Mouse (Mus musculus) testis, adult 2 months (tissue): ENCODE results near the gene Il21.

ENCODE experiments used
- CTCF ChIP-seq: fragments of 200-500 bp; IDR thresholded peaks from 2 replicates; pipeline ENCODE4 v1.5.1; 2012; ENCODE audit warnings: low read depth, mild to moderate bottlenecking, inconsistent platforms, low read length, moderate library complexity; ENCODE audit not compliant: control insufficient read depth, insufficient read depth, insufficient replicate concordance
- POLR2A ChIP-seq: fragments of 200-500 bp; IDR thresholded peaks from 2 replicates; pipeline ENCODE4 v1.6.1; 2012; ENCODE audit warnings: low read depth, mild to moderate bottlenecking, inconsistent platforms, low read length, moderate library complexity; ENCODE audit not compliant: control insufficient read depth

DNA sequence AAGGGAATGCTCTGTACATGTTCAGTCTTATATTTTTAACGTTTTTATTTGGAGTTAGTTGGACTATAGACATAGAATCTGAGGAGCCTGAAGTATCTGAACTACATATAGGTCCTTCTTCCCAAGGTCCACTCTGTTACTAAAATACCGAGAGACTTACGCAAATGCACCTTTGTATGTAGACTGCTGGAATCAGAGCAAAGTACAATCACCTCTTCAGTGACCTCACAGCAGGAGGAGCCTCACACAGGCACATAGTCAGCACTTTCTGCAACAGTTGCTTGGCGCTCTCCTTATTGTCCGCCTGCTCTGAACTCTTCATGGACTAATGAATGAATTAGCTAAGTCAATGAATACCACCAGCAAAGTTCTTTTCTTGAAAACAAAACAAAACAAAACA is 34.1 kb downstream of the Il21 start:
- TF ChIP-seq POLR2A, result no peak
- TF ChIP-seq CTCF, result no peak
